Mouse (Mus musculus) liver, postnatal 0 days (tissue): ENCODE data around the gene Hmg20a. TPM values are rescaled to one million over a fixed set of nuclear protein-coding genes. Genes with fewer than 3 reads are reported as not detected.
A peak's percentile ranks its signal among the peaks of the same experiment; 100 is the strongest.

ENCODE experiments used
- ATAC-seq: fragments of 200-750 bp; cut with Nextera tagmentation; 2 replicates; pipeline ENCODE4 v1.8.0; 2017; ENCODE audit warnings: mild to moderate bottlenecking, moderate library complexity
- DNase-seq: peaks from one replicate; pipeline ENCODE4 v3.0.0-alpha.2; 2016
- H3K27ac ChIP-seq: fragments of 300-500 bp; sonication (generic); 2 replicates; pipeline ENCODE4 v1.5.1; 2014; ENCODE audit warnings: antibody characterized with exemption, moderate library complexity, mild to moderate bottlenecking, low read depth
- H3K27me3 ChIP-seq: fragments of 300-500 bp; sonication (generic); 2 replicates; pipeline ENCODE4 v1.6.1; 2014; ENCODE audit warnings: low read length, control low read depth, mixed read lengths; ENCODE audit not compliant: insufficient read depth
- H3K36me3 ChIP-seq: fragments of 300-500 bp; sonication (generic); replicated peaks from 2 replicates; pipeline ENCODE4 v1.6.1; 2014; ENCODE audit warnings: mild to moderate bottlenecking, control low read depth, low read length, moderate library complexity, mixed read lengths; ENCODE audit not compliant: insufficient read depth
- H3K4me1 ChIP-seq: fragments of 300-500 bp; sonication (generic); 2 replicates; pipeline ENCODE4 v1.6.1; 2014; ENCODE audit warnings: antibody characterized with exemption, mild to moderate bottlenecking, control low read depth; ENCODE audit not compliant: insufficient read depth
- H3K4me2 ChIP-seq: fragments of 300-500 bp; sonication (generic); 2 replicates; pipeline ENCODE4 v1.6.1; 2014; ENCODE audit warnings: low read depth, mild to moderate bottlenecking, low read length, moderate library complexity, mixed read lengths
- H3K4me3 ChIP-seq: fragments of 300-500 bp; sonication (generic); 2 replicates; pipeline ENCODE4 v1.5.1; 2014; ENCODE audit warnings: low read depth, low read length
- H3K9ac ChIP-seq: fragments of 300-500 bp; sonication (generic); replicated peaks from 2 replicates; pipeline ENCODE4 v1.6.1; 2014; ENCODE audit warnings: mild to moderate bottlenecking, moderate library complexity
- H3K9me3 ChIP-seq: fragments of 300-500 bp; sonication (generic); 2 replicates; pipeline ENCODE4 v1.6.1; 2016; ENCODE audit warnings: mild to moderate bottlenecking, control low read depth, low read length, mixed read lengths
- CTCF ChIP-seq: sonication (generic); IDR thresholded peaks from 2 replicates; pipeline ENCODE4 v1.5.1; 2016; ENCODE audit warnings: antibody characterized with exemption, low read depth
- EP300 ChIP-seq: IDR thresholded peaks from 2 replicates; pipeline ENCODE4 v1.6.1; 2016; ENCODE audit warnings: antibody characterized with exemption, low read depth, mild to moderate bottlenecking
- WGBS: fragments of 180-500 bp; shearing (Covaris S2); extraction: QIAGEN DNeasy Blood & Tissue Kit; methylation state at CpG from one replicate; pipeline ENCODE4 v1.1.7; 2014; ENCODE audit not compliant: insufficient replicate concordance; 5-methylcytosine and 5-hydroxymethylcytosine counted together
- polyA plus RNA-seq: library from polyadenylated mRNA; unstranded; fragments of >200 nt; fragmentation: Nextera tagmentation; extraction: Ambion mirVana; gene quantifications from 2 replicates; pipeline ENCODE4 v1.2.1, GENCODE M21; 2015

Hmg20a gene
- polyA plus RNA-seq, 1 experiment from 2014 or later, result 8.3 TPM

- H3K27ac ChIP-seq, result no peak overlapping the region
- TF ChIP-seq CTCF (peak; percentile 22; the same call in 1 of the 2 replicates), EP300 (no peak)
- no peak overlapping the region for H3K4me2 ChIP-seq
- DNase-seq (no peak), ATAC-seq (no peak)
- no peak overlapping the region for H3K9ac ChIP-seq
- no peaks in the 10 kb centered on the region for H3K36me3 ChIP-seq
- H3K4me3 ChIP-seq, result no peak overlapping the region
- no peaks in the 10 kb centered on the region for H3K27me3 ChIP-seq
- WGBS, result 66% methylated on average over 4 of the region's 4 CpGs
- no peaks in the 10 kb centered on the region for H3K9me3 ChIP-seq
- no peaks in the 10 kb centered on the region for H3K4me1 ChIP-seq
Observed at GRCm38 (mm10) chr9:56516692-56517263, 98.4 kb downstream of the Hmg20a start.

- ATAC-seq (no peak), DNase-seq (no peak)
- Histone ChIP-seq H3K4me2 (no peak overlapping the region), H3K36me3 (no peaks in the 10 kb centered on the region), H3K9ac (no peak overlapping the region), H3K27ac (no peak overlapping the region), H3K27me3 (no peaks in the 10 kb centered on the region), H3K4me1 (no peaks in the 10 kb centered on the region), H3K9me3 (no peaks in the 10 kb centered on the region), H3K4me3 (no peak overlapping the region)
- 55% methylated on average over 10 of the region's 10 CpGs for WGBS
- no peak for TF ChIP-seq EP300
- no peak for TF ChIP-seq CTCF
Observed at GRCm38 (mm10) chr9:56522281-56522680, 103.9 kb downstream of the Hmg20a start.

GRCm38 (mm10) chr9:56527951-56528350 is 109.5 kb downstream of the Hmg20a start:
- Histone ChIP-seq H3K4me1 (no peaks in the 10 kb centered on the region), H3K27ac (no peak overlapping the region), H3K9ac (no peak overlapping the region), H3K4me3 (no peak overlapping the region), H3K27me3 (no peaks in the 10 kb centered on the region), H3K9me3 (no peaks in the 10 kb centered on the region), H3K36me3 (no peaks in the 10 kb centered on the region), H3K4me2 (no peak overlapping the region)
- DNase-seq, result no peak
- no peak for TF ChIP-seq EP300
- no peak for TF ChIP-seq CTCF
- 74% methylated on average over 4 of the region's 4 CpGs for WGBS
- ATAC-seq, result no peak

GRCm38 (mm10) chr9:56531991-56532390 is 113.6 kb downstream of the Hmg20a start:
- ATAC-seq (no peak), DNase-seq (no peak)
- H3K27me3 ChIP-seq, result no peaks in the 10 kb centered on the region
- no peak overlapping the region for H3K4me3 ChIP-seq
- H3K27ac ChIP-seq, result no peak overlapping the region
- no peaks in the 10 kb centered on the region for H3K9me3 ChIP-seq
- no peak overlapping the region for H3K4me2 ChIP-seq
- no peak for TF ChIP-seq CTCF
- TF ChIP-seq EP300, result no peak
- H3K9ac ChIP-seq, result no peak overlapping the region
- no peaks in the 10 kb centered on the region for H3K36me3 ChIP-seq
- no peaks in the 10 kb centered on the region for H3K4me1 ChIP-seq

GRCm38 (mm10) chr9:56533916-56534315 is 115.5 kb downstream of the Hmg20a start:
- Histone ChIP-seq H3K9ac (no peak overlapping the region), H3K4me2 (no peak overlapping the region), H3K27me3 (no peaks in the 10 kb centered on the region), H3K27ac (0 out of 2 replicates have a peak overlapping the region, but pooled peaks have one; percentile 23), H3K4me3 (no peak overlapping the region), H3K36me3 (no peaks in the 10 kb centered on the region), H3K9me3 (no peaks in the 10 kb centered on the region), H3K4me1 (no peaks in the 10 kb centered on the region)
- WGBS, result 32% methylated on average over 9 of the region's 9 CpGs
- DNase-seq (no peak), ATAC-seq (0 out of 2 replicates have a peak, but pooled peaks have one; percentile 25)
- no peak for TF ChIP-seq EP300
- no peak for TF ChIP-seq CTCF

- H3K4me3 ChIP-seq, result no peak overlapping the region
- no peak for DNase-seq
Observed at GRCm38 (mm10) chr9:56534727-56535126, 116.3 kb downstream of the Hmg20a start.

More at GRCm38 (mm10) chr9:56534727-56535126, 116.3 kb downstream of the Hmg20a start:
- Histone ChIP-seq H3K27ac (no peak overlapping the region), H3K9ac (no peak overlapping the region), H3K36me3 (no peaks in the 10 kb centered on the region), H3K4me2 (no peak overlapping the region), H3K4me1 (no peaks in the 10 kb centered on the region), H3K27me3 (no peaks in the 10 kb centered on the region), H3K9me3 (no peaks in the 10 kb centered on the region)
- no peak for ATAC-seq
- no peak for TF ChIP-seq EP300
- TF ChIP-seq CTCF, result peak; percentile 36; the same call in 1 of the 2 replicates
- WGBS, result 43% methylated on average over 7 of the region's 7 CpGs
